8 mouse cellular contexts compared by ENCODE assay signal in the genomic region with DNA sequence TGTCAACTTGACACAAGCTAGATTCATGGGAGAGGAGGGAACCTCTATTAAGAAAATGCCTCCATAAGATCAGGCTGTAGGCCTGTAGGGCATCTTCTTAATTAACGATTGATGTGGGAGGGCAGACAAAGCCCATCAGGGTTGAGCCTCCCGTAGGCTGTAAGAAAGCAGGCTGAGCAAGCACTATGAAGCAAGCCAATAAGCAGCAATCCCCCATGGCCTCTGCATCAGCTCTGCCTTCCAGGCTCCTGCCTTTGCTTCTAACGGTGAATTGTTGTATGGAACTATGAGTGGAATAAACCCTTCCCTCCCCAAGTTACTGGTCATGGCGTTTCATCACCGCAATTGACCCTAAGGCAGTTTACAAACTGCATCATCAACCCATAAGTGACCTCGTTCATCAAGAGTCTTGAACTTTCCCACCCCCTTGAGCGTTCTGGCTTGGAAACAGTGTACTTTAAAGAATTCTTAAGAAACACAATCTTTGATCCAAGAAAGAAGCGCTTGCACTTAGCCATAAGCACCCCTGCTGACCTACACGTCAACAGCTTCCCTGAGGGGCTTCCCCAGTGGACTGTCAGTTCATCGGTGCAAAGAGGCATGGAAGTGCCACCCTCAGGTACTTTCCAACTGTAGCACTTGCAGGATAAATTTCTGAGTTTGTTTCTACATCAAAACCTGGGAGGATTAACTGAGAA. TPM values are rescaled to one million over a fixed set of nuclear protein-coding genes. Genes with fewer than 3 reads are reported as not detected.
DNase-seq lines count a peak whose midpoint lies in the region; ATAC-seq and TF ChIP-seq lines count a peak whose summit lies in the region.

No protein-coding gene starts in this region.

- intact Hi-C loops in left cerebral cortex, postnatal 4 days (cut with DNase I): no loop called here

- no peak for TF ChIP-seq POLR2A in brain, embryonic 14.5 days (IDR thresholded peaks at IDR 0.05; ENCODE audit: borderline replicate concordance, extremely low read depth, insufficient read depth, insufficient read length, poor library complexity, severe bottlenecking)

- peak overlapping the region; percentile 53 for H3K4me2 ChIP-seq in kidney, embryonic 14.5 days (replicated peaks; ENCODE audit: low read depth, low read length)

- peak overlapping the region; percentile 87 for H3K27ac ChIP-seq in kidney, embryonic 14.5 days (ENCODE audit: low read depth, low read length)

- TF ChIP-seq CTCF in brain, embryonic 14.5 days (IDR thresholded peaks at IDR 0.05; ENCODE audit: borderline replicate concordance, extremely low read depth, insufficient read depth, insufficient read length): no peak

- no peaks in the 10 kb centered on the region for H3K27me3 ChIP-seq in kidney, embryonic 14.5 days (ENCODE audit: control insufficient read depth, insufficient read depth, low read length)

- H3K4me3 ChIP-seq in kidney, embryonic 14.5 days (ENCODE audit: low read length): peak overlapping the region; percentile 46

- no peak for DNase-seq in kidney, adult 9 months
- peak; percentile 40 for DNase-seq in brain, embryonic 14.5 days (ENCODE audit: low read depth)
- peak; percentile 25 for DNase-seq in mesoderm, embryonic 11.5 days (ENCODE audit: low read depth, low spot score)
- DNase-seq in ovary, adult 18-20 months (ENCODE audit: low spot score): no peak
- DNase-seq in thymus, postnatal 25 days: no peak
- DNase-seq in left cerebral cortex, postnatal 4 days: no peak

- WGBS in kidney, embryonic 14.5 days: 6% methylated on average over 10 of the region's 10 CpGs

- peak; percentile 25; the same call in 1 of the 2 replicates for ATAC-seq in kidney, embryonic 14.5 days (ENCODE audit: low FRiP score, low TSS enrichment)
- peak; percentile 3 for ATAC-seq in inflammation-experienced regulatory T-cells, adult 6 months

- H3K9ac ChIP-seq in kidney, embryonic 14.5 days (ENCODE audit: low read depth, low read length): peak overlapping the region; percentile 61; the same call in 1 of the 2 replicates

- peaks cover 13% of the 10 kb centered on the region; the same call in 1 of the 2 replicates for H3K4me1 ChIP-seq in kidney, embryonic 14.5 days (ENCODE audit: control insufficient read depth, insufficient read depth, low read length)

- no peaks in the 10 kb centered on the region for H3K9me3 ChIP-seq in kidney, embryonic 14.5 days (ENCODE audit: control insufficient read depth, low read length)

- H3K36me3 ChIP-seq in kidney, embryonic 14.5 days (ENCODE audit: control insufficient read depth, insufficient read depth, low read length): no peaks in the 10 kb centered on the region

RNA-seq across cellular contexts. Expression of gene Elovl5, which starts 7.4 kb away (rescaled TPM):
- 73.9 and 112 TPM in 2 replicates for polyA plus RNA-seq in kidney, embryonic 14.5 days (2014; fragmentation: Nextera tagmentation; extraction: Ambion mirVana)
- polyA plus RNA-seq in brain, embryonic 14.5 days (2012; rRNA removed): 60.7 and 61.5 TPM in 2 replicates
- polyA plus RNA-seq in inflammation-experienced regulatory T-cells, adult 6 months (2017; shearing (Covaris generic)): 100 to 1,000 TPM in 2 of 3 experiments, 10 to 100 TPM in 1; 97.0 to 142 (median 135) TPM
- total RNA-seq in left cerebral cortex, postnatal 4 days (2021): 10 to 100 TPM; 62.7 to 65.3 TPM

Comparison
In these comparisons a context has a peak if more than half of its experiments do, and no peak if none do; other contexts are left out.
1. DNase-seq: peak in brain, embryonic 14.5 days (single experiment) and mesoderm, embryonic 11.5 days (single experiment); none in kidney, adult 9 months (single experiment), ovary, adult 18-20 months (single experiment), thymus, postnatal 25 days (single experiment) and left cerebral cortex, postnatal 4 days (single experiment).